8 mouse cellular contexts compared by ENCODE assay signal in the genomic region with DNA sequence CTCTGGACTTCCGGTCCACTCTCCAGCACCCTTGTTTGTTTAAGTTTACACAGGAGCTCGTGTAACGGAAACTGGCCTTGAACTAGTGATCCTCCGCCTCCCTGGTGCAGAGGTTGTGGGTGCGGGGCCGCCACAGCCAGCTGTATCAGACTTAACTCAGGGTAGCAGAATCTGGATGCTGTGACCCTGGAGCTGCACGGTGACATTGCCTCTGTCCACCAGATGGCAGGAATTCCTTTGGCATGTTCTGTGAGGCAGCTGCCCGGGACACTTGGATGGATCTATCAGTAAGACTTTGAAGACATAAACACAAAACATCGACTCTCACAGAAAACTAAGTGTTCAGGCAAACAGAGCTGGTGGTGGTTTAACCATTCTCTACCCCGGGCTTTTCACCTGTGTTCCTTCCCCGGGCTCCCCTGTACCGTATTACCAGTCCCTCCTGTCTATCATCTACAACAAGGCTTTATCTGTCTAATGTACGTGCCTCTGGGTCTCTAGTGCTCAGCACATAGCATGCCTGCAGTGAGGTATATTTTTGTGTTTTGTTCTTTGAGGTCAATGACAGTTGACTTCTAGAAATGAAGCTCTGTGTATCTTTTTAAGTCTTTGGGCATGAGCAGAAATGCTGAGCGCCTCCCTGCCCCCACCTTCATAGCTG. TPM values are rescaled to one million over a fixed set of nuclear protein-coding genes. Genes with fewer than 3 reads are reported as not detected.
DNase-seq lines count a peak whose midpoint lies in the region; ATAC-seq lines count a peak whose summit lies in the region.

No protein-coding gene starts in this region.

- H3K27me3 ChIP-seq in intestine, embryonic 16.5 days (replicated peaks; ENCODE audit: control insufficient read depth, insufficient read depth, low read length): no peaks in the 10 kb centered on the region
- H3K27me3 ChIP-seq in limb, embryonic 11.5 days (ENCODE audit: control insufficient read depth, insufficient read depth, low read length): no peaks in the 10 kb centered on the region
- no peaks in the 10 kb centered on the region for H3K27me3 ChIP-seq in midbrain, embryonic 11.5 days (ENCODE audit: control insufficient read depth, insufficient read depth, low read length)
- H3K27me3 ChIP-seq in stomach, embryonic 14.5 days (ENCODE audit: control insufficient read depth, insufficient read depth, low read length): no peaks in the 10 kb centered on the region

- ATAC-seq in intestine, embryonic 16.5 days: peak; percentile 53
- no peak for ATAC-seq in limb, embryonic 11.5 days (ENCODE audit: insufficient number of reproducible peaks, low FRiP score, low TSS enrichment, low read depth)
- peak; percentile 54; the same call in 1 of the 2 replicates for ATAC-seq in midbrain, embryonic 11.5 days (ENCODE audit: low FRiP score)
- ATAC-seq in stomach, embryonic 14.5 days (ENCODE audit: insufficient number of reproducible peaks, insufficient read depth, low FRiP score, low read depth): 0 out of 2 replicates have a peak, but pooled peaks have one; percentile 34

- H3K4me2 ChIP-seq in intestine, embryonic 16.5 days (ENCODE audit: low read depth, low read length): peak overlapping the region; percentile 6; the same call in 1 of the 2 replicates
- H3K4me2 ChIP-seq in limb, embryonic 11.5 days (ENCODE audit: low read depth, severe bottlenecking): no peak overlapping the region
- no peak overlapping the region for H3K4me2 ChIP-seq in midbrain, embryonic 11.5 days
- no peak overlapping the region for H3K4me2 ChIP-seq in stomach, embryonic 14.5 days (replicated peaks; ENCODE audit: low read depth, low read length)

- H3K4me3 ChIP-seq in intestine, embryonic 16.5 days (ENCODE audit: low read length): no peak overlapping the region
- no peak overlapping the region for H3K4me3 ChIP-seq in limb, embryonic 11.5 days (ENCODE audit: low read depth, low read length)
- H3K4me3 ChIP-seq in midbrain, embryonic 11.5 days (ENCODE audit: low read depth, low read length): no peak overlapping the region
- no peak overlapping the region for H3K4me3 ChIP-seq in stomach, embryonic 14.5 days (ENCODE audit: low read depth, low read length)

- H3K36me3 ChIP-seq in intestine, embryonic 16.5 days (ENCODE audit: control insufficient read depth, insufficient read depth, low read length): no peaks in the 10 kb centered on the region
- H3K36me3 ChIP-seq in limb, embryonic 11.5 days (ENCODE audit: control insufficient read depth, insufficient read depth, low read length): no peaks in the 10 kb centered on the region
- no peaks in the 10 kb centered on the region; the same call in 1 of the 2 replicates for H3K36me3 ChIP-seq in midbrain, embryonic 11.5 days (ENCODE audit: control insufficient read depth, insufficient read depth, low read length)
- peaks cover 4% of the 10 kb centered on the region; the same call in 1 of the 2 replicates for H3K36me3 ChIP-seq in stomach, embryonic 14.5 days (ENCODE audit: control insufficient read depth, insufficient read depth, low read length)

- H3K4me1 ChIP-seq in intestine, embryonic 16.5 days (ENCODE audit: control insufficient read depth, insufficient read depth, low read length): peaks cover 15% of the 10 kb centered on the region
- peaks cover 2% of the 10 kb centered on the region; the same call in 1 of the 2 replicates for H3K4me1 ChIP-seq in limb, embryonic 11.5 days (ENCODE audit: control insufficient read depth, insufficient read depth, low read length)
- no peaks in the 10 kb centered on the region for H3K4me1 ChIP-seq in midbrain, embryonic 11.5 days (ENCODE audit: control insufficient read depth, insufficient read depth, low read length)
- peaks cover 31% of the 10 kb centered on the region for H3K4me1 ChIP-seq in stomach, embryonic 14.5 days (ENCODE audit: control insufficient read depth, insufficient read depth, low read length)

- peak; percentile 26 to 62 for DNase-seq in urinary bladder, adult 18-20 months (ENCODE audit: low spot score in 2 of 2)
- no peak for DNase-seq in urinary bladder, adult 2 months (ENCODE audit: low spot score)
- peak; percentile 77 to 80 for DNase-seq in cerebellum, postnatal 10 days
- peak; percentile 51 to 67 for DNase-seq in gastrocnemius, postnatal 4 days (ENCODE audit: low spot score in 2 of 2)
- peak; percentile 74 for DNase-seq in limb, embryonic 11.5 days (ENCODE audit: low spot score)
- DNase-seq in midbrain, embryonic 11.5 days (ENCODE audit: low spot score, missing footprints): peak; percentile 91

- H3K9ac ChIP-seq in intestine, embryonic 16.5 days (ENCODE audit: low read depth, low read length): no peak overlapping the region
- H3K9ac ChIP-seq in limb, embryonic 11.5 days (ENCODE audit: low read length): no peak overlapping the region
- H3K9ac ChIP-seq in midbrain, embryonic 11.5 days (ENCODE audit: low read length): no peak overlapping the region
- H3K9ac ChIP-seq in stomach, embryonic 14.5 days (replicated peaks; ENCODE audit: low read depth, low read length): no peak overlapping the region

- H3K9me3 ChIP-seq in intestine, embryonic 16.5 days (ENCODE audit: control insufficient read depth, low read length): no peaks in the 10 kb centered on the region
- no peaks in the 10 kb centered on the region for H3K9me3 ChIP-seq in limb, embryonic 11.5 days (ENCODE audit: control insufficient read depth, low read length)
- no peaks in the 10 kb centered on the region for H3K9me3 ChIP-seq in midbrain, embryonic 11.5 days (ENCODE audit: control insufficient read depth, low read length)
- H3K9me3 ChIP-seq in stomach, embryonic 14.5 days (ENCODE audit: control insufficient read depth, low read depth, low read length): no peaks in the 10 kb centered on the region

- peak overlapping the region; percentile 21 for H3K27ac ChIP-seq in intestine, embryonic 16.5 days (ENCODE audit: low read length)
- H3K27ac ChIP-seq in limb, embryonic 11.5 days (replicated peaks; ENCODE audit: low read depth, low read length): no peak overlapping the region
- H3K27ac ChIP-seq in midbrain, embryonic 11.5 days (ENCODE audit: low read depth, low read length): no peak overlapping the region
- H3K27ac ChIP-seq in stomach, embryonic 14.5 days (ENCODE audit: low read length): peak overlapping the region; percentile 60; the same call in 1 of the 2 replicates

- 28% methylated on average over 14 of the region's 14 CpGs for WGBS in intestine, embryonic 16.5 days
- WGBS in limb, embryonic 11.5 days: 52% methylated on average over 14 of the region's 14 CpGs
- WGBS in midbrain, embryonic 11.5 days: 52% methylated on average over 14 of the region's 14 CpGs
- 27% methylated on average over 14 of the region's 14 CpGs for WGBS in stomach, embryonic 14.5 days

RNA-seq across cellular contexts. Expression of gene Cdc7, which starts 26.6 kb away (rescaled TPM):
- 3.4 and 5.4 TPM in 2 replicates for polyA plus RNA-seq in urinary bladder, adult 2 months (2012; rRNA removed)
- 1 to 10 TPM; 6.5 to 7.1 TPM for total RNA-seq in gastrocnemius, postnatal 4 days (2021)
- polyA plus RNA-seq in intestine, embryonic 16.5 days (2015; fragmentation: Nextera tagmentation; extraction: Ambion mirVana): 26.4 and 30.1 TPM in 2 replicates
- 63.8 and 76.4 TPM in 2 replicates for polyA plus RNA-seq in limb, embryonic 11.5 days (2014; fragmentation: Nextera tagmentation; extraction: Ambion mirVana)
- polyA plus RNA-seq in midbrain, embryonic 11.5 days (2014; fragmentation: Nextera tagmentation; extraction: Ambion mirVana): 58.7 and 61.6 TPM in 2 replicates
- polyA plus RNA-seq in stomach, embryonic 14.5 days (2014; fragmentation: Nextera tagmentation; extraction: Ambion mirVana): 55.0 and 57.6 TPM in 2 replicates

Comparison
In these comparisons a context has a peak if more than half of its experiments do, and no peak if none do; other contexts are left out.
1. H3K27ac ChIP-seq: peak in intestine, embryonic 16.5 days (single experiment) and stomach, embryonic 14.5 days (single experiment); none in limb, embryonic 11.5 days (single experiment) and midbrain, embryonic 11.5 days (single experiment).